Mouse (Mus musculus): ENCODE measurements around the gene Adgrg2.

- TF ChIP-seq ZNF384 (IDR thresholded peaks at IDR 0.05; ENCODE audit: low read depth, low read length) = no peak
- no peak for TF ChIP-seq HCFC1 (IDR thresholded peaks at IDR 0.05; ENCODE audit: borderline replicate concordance, insufficient read depth, low read length)
- TF ChIP-seq CHD2 (IDR thresholded peaks at IDR 0.05; ENCODE audit: low read depth, low read length) = no peak
- no peak for TF ChIP-seq ZC3H11A (IDR thresholded peaks at IDR 0.05; ENCODE audit: borderline replicate concordance, low read depth, low read length)
- no peak for TF ChIP-seq MAFK (IDR thresholded peaks at IDR 0.05; ENCODE audit: insufficient read depth, low read depth, low read length)
Observed at GRCm38 (mm10) chrX:160412930-160413453, 22.5 kb downstream of the Adgrg2 start.

Data from ES-E14 (cell line).